Mouse (Mus musculus) layer of hippocampus, postnatal 14 days (tissue): ENCODE results near the gene 1700084M14Rik. TPM values are rescaled to one million over a fixed set of nuclear protein-coding genes. Genes with fewer than 3 reads are reported as not detected.
"Not testable (repeated sequence)": the region's sequence is repeated elsewhere in the genome, so short reads cannot be mapped to it uniquely, and the experiment has no call there.

Experiments used
- DNase-seq, 2 experiments: peaks; one replicate each; pipeline ENCODE4 v3.0.0; 2021 to 2022; ENCODE audit warnings: low spot score in 2 of 2, mixed read lengths in 1 of 2
- long read RNA-seq, 2 experiments: library from polyadenylated mRNA; stranded (forward); transcript quantifications; one replicate each; pipeline ENCODE4 v2.0.0; 2021
- total RNA-seq, 2 experiments: library from RNA; stranded (reverse); gene quantifications; 2 replicates each; pipeline ENCODE4 v1.2.3; 2021

1700084M14Rik gene
- total RNA-seq, result not detected
- long read RNA-seq, experiment 1, result 0 reads
- long read RNA-seq, experiment 2, result 0 reads

DNA sequence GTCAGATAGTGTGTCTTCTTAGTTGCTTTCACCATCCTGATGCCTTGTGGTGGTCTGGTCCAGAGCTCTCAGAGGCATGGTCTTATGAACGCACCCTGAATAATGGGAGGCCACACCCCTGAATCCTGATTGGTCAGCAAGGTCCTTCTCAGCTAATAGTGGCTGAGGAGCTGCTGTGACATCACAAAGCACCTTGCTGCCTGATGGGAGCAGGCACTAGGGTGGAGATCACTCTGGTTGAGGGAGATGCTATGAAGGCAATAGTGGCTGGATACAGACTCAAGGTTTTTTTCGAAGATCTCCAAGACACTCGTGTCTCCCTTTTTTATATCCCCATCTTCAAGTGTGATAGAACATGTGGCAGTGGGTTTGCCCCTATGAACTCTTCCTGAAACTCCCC is at the start of gene 1700084M14Rik:
Gene 1700084M14Rik (minus strand): TSS at position 101 of the 400 bp plus-strand sequence.
- DNase-seq, result not testable (repeated sequence)

Other genes with a start within 250 kb of the 1700084M14Rik start
- gene Mageb2, start 244.2 kb downstream of the 1700084M14Rik start, total RNA-seq, result not detected
- not detected for gene Gm5072, start 183.4 kb downstream of the 1700084M14Rik start, total RNA-seq
- gene Gm8914, start 95.8 kb downstream of the 1700084M14Rik start, total RNA-seq, result not detected
- not detected for gene Gm14781, start 56.3 kb upstream of the 1700084M14Rik start, total RNA-seq
- gene Mageb5, start 207.1 kb upstream of the 1700084M14Rik start, total RNA-seq, result not detected